Mouse (Mus musculus): ENCODE results near the gene Tgfbr2.
A peak's percentile ranks its signal among the peaks of the same experiment; 100 is the strongest.

The Tgfbr2 gene

DNA sequence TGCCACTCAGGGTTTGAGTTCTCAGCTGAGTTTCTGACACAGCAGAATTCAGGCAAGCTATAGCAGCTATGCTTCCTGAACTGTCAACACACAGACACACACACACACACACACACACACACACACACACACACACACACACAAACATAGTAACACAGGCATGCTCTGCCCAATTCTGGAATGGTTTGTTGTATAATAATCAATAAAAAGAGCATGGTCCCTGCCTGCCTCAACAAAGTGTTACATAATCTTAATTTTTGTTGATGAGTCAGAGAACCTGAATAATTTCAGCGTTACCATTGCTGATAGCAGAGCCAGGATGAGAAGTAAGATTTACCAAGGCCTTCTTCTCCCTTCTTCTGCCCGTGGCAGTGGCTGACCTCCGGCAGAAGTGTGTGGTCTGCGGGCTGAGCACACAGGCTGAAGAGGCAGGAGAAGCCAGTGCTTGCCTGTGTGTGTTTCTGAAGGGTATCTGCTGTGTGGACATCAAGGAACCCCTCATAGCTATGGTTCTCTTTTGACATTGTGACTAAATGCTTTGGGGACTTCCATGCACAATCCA lies 18.8 kb upstream of the Tgfbr2 start:
- no peak for DNase-seq (ENCODE audit: low spot score in 2 of 2)

- no peak for DNase-seq (ENCODE audit: low spot score in 2 of 2)
Observed at GRCm38 (mm10) chr9:116193535-116193881, 18.3 kb upstream of the Tgfbr2 start.

- DNase-seq (ENCODE audit: low spot score in 2 of 2), result no peak
Observed at GRCm38 (mm10) chr9:116192826-116193534, 17.8 kb upstream of the Tgfbr2 start.

DNA sequence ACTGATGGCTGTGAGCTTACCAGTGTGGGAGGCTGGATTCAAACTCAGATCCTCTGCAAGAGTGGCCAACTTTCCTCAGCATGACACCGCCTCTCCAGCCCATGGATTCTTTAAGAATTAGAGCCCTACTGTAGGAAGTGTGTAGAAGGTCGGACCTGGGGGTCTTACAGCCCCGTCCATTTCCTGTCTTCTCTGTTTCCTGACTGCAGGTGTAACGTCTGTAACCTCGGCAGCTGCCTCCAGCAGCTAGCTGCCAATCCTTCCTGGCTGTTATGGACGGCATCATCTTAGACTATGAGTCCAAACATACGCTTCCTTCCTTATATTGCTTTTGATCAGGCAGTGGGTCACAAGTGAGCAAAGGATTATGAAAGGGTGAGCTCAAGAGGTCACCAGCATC lies 17.1 kb upstream of the Tgfbr2 start:
- no peak for DNase-seq (ENCODE audit: low spot score in 2 of 2)

DNA sequence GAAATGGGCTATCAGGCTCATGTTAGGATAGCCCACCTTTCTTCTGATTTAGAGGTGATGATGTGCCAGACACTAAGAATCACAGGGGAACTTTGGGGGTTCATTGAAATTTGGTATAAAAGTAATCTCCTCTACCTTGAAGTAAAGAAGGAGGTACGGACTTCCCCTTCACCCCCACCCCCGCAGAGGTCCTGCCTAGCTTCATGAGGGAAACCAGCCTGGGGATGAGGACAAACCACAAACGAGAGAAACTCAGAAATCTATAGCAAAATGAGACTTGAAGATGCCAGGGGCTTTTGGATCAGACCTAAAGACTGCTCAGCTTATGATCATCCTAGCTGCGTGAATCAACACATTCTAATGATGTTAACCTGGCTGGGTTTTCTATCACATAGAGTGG lies 14.7 kb upstream of the Tgfbr2 start:
- no peak for DNase-seq (ENCODE audit: low spot score in 2 of 2)

GRCm38 (mm10) chr9:116188952-116189666 lies 13.9 kb upstream of the Tgfbr2 start:
- DNase-seq (ENCODE audit: low spot score in 2 of 2), result no peak

GRCm38 (mm10) chr9:116187181-116187731 lies 12.1 kb upstream of the Tgfbr2 start:
- no peak for DNase-seq (ENCODE audit: low spot score in 2 of 2)

DNA sequence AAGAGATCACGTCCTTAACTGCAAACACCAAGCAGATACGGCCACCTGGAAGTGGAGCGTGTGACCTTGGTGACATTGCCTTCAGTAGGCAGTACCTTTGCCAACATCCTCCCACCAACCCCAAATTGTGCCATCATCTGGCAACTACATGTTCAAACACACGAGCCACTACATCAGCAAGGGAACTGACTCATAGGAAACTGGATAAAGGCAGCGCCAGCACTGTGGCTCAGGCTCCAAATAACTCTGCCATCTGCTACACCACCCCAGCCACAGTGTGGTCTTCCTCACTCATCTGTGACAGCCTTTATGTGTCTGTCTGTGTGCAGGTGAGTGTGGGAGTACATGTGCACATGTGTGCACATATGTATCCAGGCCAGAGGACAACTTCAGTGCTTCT lies 9.7 kb upstream of the Tgfbr2 start:
- DNase-seq (ENCODE audit: low spot score in 2 of 2), result no peak

- DNase-seq (ENCODE audit: low spot score in 2 of 2), result no peak
Observed at GRCm38 (mm10) chr9:116183035-116183434, 7.9 kb upstream of the Tgfbr2 start.

- DNase-seq (ENCODE audit: low spot score in 2 of 2), result no peak
Observed at GRCm38 (mm10) chr9:116181608-116182007, 6.4 kb upstream of the Tgfbr2 start.

DNA sequence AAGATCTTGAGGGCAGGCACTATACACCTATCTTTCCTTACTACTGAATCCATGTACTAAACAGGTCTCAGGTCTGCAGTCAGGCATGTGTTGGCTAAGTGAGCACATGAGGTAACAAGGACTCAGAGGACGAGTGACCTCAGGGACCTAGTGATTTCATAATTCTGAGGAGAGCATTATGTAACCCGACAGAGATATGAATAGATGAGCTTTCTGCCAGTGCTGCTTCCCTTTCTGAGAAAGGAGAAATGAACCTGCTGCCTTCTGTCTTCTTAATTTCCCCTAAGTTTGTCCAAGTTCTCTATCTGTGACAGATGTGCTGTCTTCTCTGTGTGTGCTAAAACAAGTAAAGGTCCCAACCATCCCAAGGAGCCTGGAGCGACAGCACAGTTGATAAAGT lies 3.0 kb upstream of the Tgfbr2 start:
- DNase-seq (ENCODE audit: low spot score in 2 of 2), result no peak

GRCm38 (mm10) chr9:116177108-116177507 lies 1.9 kb upstream of the Tgfbr2 start:
- DNase-seq (ENCODE audit: low spot score in 2 of 2), result no peak

DNA sequence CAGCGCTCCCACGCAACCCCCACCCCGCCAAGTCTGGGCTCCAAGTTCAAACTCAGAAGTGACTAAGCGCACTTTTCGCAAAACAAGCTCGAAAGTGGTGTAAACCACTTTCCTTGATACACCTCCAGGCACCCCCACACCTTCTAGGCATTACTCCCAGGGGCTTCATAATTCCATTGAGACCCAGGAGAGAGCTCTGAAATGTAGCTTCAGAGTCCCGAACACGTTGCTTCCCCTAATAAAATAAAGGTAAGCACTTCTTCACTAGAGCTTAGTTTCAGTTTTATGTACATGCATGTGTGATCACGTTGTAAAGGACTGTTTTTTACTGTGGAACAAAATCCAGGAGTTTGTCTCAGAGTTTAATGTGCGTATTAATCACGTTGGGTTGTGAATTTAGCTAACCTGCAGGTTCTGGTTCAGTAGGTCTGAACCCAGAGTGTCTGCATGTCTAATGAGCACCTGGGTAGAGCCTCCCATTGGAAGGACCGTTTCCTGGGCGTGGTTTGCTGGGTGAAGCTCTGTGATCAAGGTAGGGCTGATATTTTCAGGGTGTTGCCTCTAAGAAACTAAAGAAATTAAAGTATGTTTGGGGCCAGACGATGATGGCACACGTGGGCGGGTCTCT lies 442 bp upstream of the Tgfbr2 start:
- DNase-seq (ENCODE audit: low spot score in 2 of 2), result peak; percentile 58 to 72

DNA sequence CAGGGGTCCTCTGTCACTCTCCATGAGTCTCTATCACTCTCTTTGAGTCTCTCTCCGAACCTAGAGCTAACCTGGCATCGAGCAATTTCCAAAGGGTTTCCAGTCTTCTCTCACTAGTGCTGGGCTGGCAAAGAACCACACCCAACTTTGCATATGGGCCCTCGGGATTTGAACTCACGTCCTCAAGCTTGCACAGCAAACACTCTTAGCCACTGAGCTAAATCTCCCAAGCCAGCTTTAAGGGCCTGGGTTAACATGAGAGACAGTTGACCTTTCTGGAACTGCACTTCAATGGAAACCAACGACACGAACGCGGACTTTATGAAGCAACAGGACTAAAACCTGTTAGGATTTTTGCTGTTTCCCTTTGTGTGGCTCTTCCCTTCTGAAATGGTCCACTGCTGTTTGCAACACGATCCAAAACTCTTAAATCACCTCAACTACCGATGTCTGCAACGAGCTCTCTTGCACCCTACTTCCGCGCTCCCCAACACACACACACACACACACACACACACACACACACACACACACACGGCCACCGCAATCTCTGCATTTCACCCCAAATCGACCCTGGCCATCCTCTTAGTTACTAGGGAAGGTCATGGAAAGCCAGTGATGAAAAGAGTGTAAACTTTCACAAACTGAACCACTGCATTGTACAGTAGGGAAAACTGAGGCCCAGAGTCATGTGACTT lies 1.5 kb downstream of the Tgfbr2 start:
- no peak for DNase-seq (ENCODE audit: low spot score in 2 of 2)

DNA sequence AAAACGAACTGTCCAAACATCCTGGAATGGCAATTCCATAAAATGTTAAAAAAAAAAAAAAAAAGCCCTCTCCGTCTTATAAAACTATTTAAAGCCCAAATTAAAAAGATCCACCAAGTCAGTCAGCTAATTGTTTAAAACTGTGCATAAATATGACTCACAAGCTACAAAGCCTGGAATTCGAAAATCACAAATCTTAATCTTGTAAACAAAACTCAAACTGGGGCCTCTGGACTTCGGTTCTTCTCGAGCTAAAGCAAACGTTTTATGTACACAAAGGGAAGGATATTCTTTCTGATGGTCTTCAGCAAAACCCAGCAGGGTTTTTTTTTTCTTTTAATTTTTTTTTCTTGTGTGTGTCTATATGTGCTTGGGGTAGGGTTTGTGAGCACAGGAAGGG lies 2.1 kb downstream of the Tgfbr2 start:
- DNase-seq (ENCODE audit: low spot score in 2 of 2), result no peak

DNA sequence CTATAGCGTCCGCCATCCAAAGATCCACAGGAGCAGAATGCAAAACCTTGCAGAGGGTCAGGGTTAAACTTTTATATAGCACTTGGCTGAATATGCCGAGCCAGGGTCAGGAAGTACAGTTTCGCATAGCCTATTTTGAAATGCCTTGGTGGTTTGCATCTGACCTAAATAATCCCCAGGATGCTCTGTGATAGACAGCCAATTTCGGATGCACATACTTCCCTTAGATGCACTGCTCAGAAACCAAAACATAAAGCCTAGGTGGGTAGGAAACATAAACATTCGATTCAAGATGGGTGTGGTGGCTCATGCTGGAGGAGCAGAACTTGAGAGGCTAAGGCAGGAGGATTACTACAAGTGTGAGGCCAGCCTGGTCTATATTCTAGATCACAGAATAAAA lies 6.1 kb downstream of the Tgfbr2 start:
- DNase-seq (ENCODE audit: low spot score in 2 of 2), result no peak

- DNase-seq (ENCODE audit: low spot score in 2 of 2), result no peak
Observed at GRCm38 (mm10) chr9:116167304-116167880, 7.8 kb downstream of the Tgfbr2 start.

GRCm38 (mm10) chr9:116166363-116166762 lies 8.8 kb downstream of the Tgfbr2 start:
- DNase-seq (ENCODE audit: low spot score in 2 of 2), result no peak

GRCm38 (mm10) chr9:116163883-116164282 lies 11.3 kb downstream of the Tgfbr2 start:
- DNase-seq (ENCODE audit: low spot score in 2 of 2), result no peak

GRCm38 (mm10) chr9:116162866-116163374 lies 12.2 kb downstream of the Tgfbr2 start:
- DNase-seq (ENCODE audit: low spot score in 2 of 2), result no peak

GRCm38 (mm10) chr9:116160860-116161259 lies 14.3 kb downstream of the Tgfbr2 start:
- no peak for DNase-seq (ENCODE audit: low spot score in 2 of 2)

Measured in spleen, postnatal 4 days (tissue).